Comparison of ENCODE assay signal across 8 mouse cellular contexts in genomic region chr1:135509145-135510084, GRCm38 (mm10).
DNase-seq lines count a peak whose midpoint lies in the region; ATAC-seq and TF ChIP-seq lines count a peak whose summit lies in the region.

No protein-coding gene starts in this region.

- no peak overlapping the region for H3K27ac ChIP-seq in lung, postnatal 0 days (ENCODE audit: low read length)
- peak overlapping the region; percentile 78; the same call in 1 of the 2 replicates for H3K27ac ChIP-seq in forebrain, embryonic 15.5 days (replicated peaks)
- H3K27ac ChIP-seq in limb, embryonic 15.5 days = no peak overlapping the region
- no peak overlapping the region for H3K27ac ChIP-seq in stomach, embryonic 14.5 days (ENCODE audit: low read length)

- ATAC-seq in lung, postnatal 0 days = no peak
- no peak; the same call in 1 of the 2 replicates for ATAC-seq in forebrain, embryonic 15.5 days (replicated peaks)
- ATAC-seq in limb, embryonic 15.5 days (ENCODE audit: insufficient number of reproducible peaks, low FRiP score, low TSS enrichment, low read depth) = no peak
- no peak for ATAC-seq in stomach, embryonic 14.5 days (ENCODE audit: insufficient number of reproducible peaks, insufficient read depth, low FRiP score, low read depth)

- H3K27me3 ChIP-seq in lung, postnatal 0 days (replicated peaks; ENCODE audit: insufficient read depth, low read length) = no peaks in the 10 kb centered on the region
- no peaks in the 10 kb centered on the region for H3K27me3 ChIP-seq in forebrain, embryonic 15.5 days
- peaks cover 8% of the 10 kb centered on the region; the same call in 1 of the 2 replicates for H3K27me3 ChIP-seq in limb, embryonic 15.5 days
- H3K27me3 ChIP-seq in stomach, embryonic 14.5 days (ENCODE audit: control insufficient read depth, insufficient read depth, low read length) = no peaks in the 10 kb centered on the region

- 0 out of 2 replicates have a peak overlapping the region, but pooled peaks have one; percentile 3 for H3K9ac ChIP-seq in lung, postnatal 0 days (replicated peaks; ENCODE audit: low read depth)
- peak overlapping the region; percentile 76 for H3K9ac ChIP-seq in forebrain, embryonic 15.5 days (replicated peaks)
- H3K9ac ChIP-seq in limb, embryonic 15.5 days = 0 out of 2 replicates have a peak overlapping the region, but pooled peaks have one; percentile 11
- H3K9ac ChIP-seq in stomach, embryonic 14.5 days (replicated peaks; ENCODE audit: low read depth, low read length) = peak overlapping the region; percentile 38; the same call in 1 of the 2 replicates

- peak overlapping the region; percentile 38 for H3K4me3 ChIP-seq in lung, postnatal 0 days (ENCODE audit: low read depth, low read length)
- peak overlapping the region; percentile 54 for H3K4me3 ChIP-seq in forebrain, embryonic 15.5 days
- H3K4me3 ChIP-seq in limb, embryonic 15.5 days = peak overlapping the region; percentile 43
- peak overlapping the region; percentile 45 for H3K4me3 ChIP-seq in stomach, embryonic 14.5 days (ENCODE audit: low read depth, low read length)

- no peaks in the 10 kb centered on the region; the same call in 1 of the 2 replicates for H3K4me1 ChIP-seq in lung, postnatal 0 days (ENCODE audit: insufficient read depth, low read depth, low read length)
- H3K4me1 ChIP-seq in forebrain, embryonic 15.5 days = peaks cover 57% of the 10 kb centered on the region
- H3K4me1 ChIP-seq in limb, embryonic 15.5 days = peaks cover 56% of the 10 kb centered on the region
- H3K4me1 ChIP-seq in stomach, embryonic 14.5 days (ENCODE audit: control insufficient read depth, insufficient read depth, low read length) = peaks cover 42% of the 10 kb centered on the region

- DNase-seq in lung, postnatal 0 days (ENCODE audit: low spot score) = no peak
- no peak for DNase-seq in lung, postnatal 36 days
- no peak for DNase-seq in urinary bladder, postnatal 25 days (ENCODE audit: low spot score)
- DNase-seq in kidney, postnatal 10 days = no peak
- DNase-seq in spleen, adult 12 weeks (ENCODE audit: low spot score) = no peak

- H3K9me3 ChIP-seq in lung, postnatal 0 days (ENCODE audit: low read length) = no peaks in the 10 kb centered on the region
- no peaks in the 10 kb centered on the region for H3K9me3 ChIP-seq in forebrain, embryonic 15.5 days
- H3K9me3 ChIP-seq in limb, embryonic 15.5 days = no peaks in the 10 kb centered on the region
- no peaks in the 10 kb centered on the region for H3K9me3 ChIP-seq in stomach, embryonic 14.5 days (ENCODE audit: control insufficient read depth, low read depth, low read length)

- TF ChIP-seq CTCF in lung, postnatal 0 days (IDR thresholded peaks at IDR 0.05) = no peak

- peak overlapping the region; percentile 68 for H3K4me2 ChIP-seq in lung, postnatal 0 days (replicated peaks; ENCODE audit: low read depth, low read length)
- H3K4me2 ChIP-seq in forebrain, embryonic 15.5 days (replicated peaks) = peak overlapping the region; percentile 90
- peak overlapping the region; percentile 78 for H3K4me2 ChIP-seq in limb, embryonic 15.5 days
- peak overlapping the region; percentile 75 for H3K4me2 ChIP-seq in stomach, embryonic 14.5 days (replicated peaks; ENCODE audit: low read depth, low read length)

- TF ChIP-seq EP300 in lung, postnatal 0 days (IDR thresholded peaks at IDR 0.05) = no peak

- WGBS in lung, postnatal 0 days = 34% methylated on average over 16 of the region's 16 CpGs
- WGBS in forebrain, embryonic 15.5 days = 13% methylated on average over 16 of the region's 16 CpGs
- 18% methylated on average over 16 of the region's 16 CpGs for WGBS in limb, embryonic 15.5 days
- WGBS in stomach, embryonic 14.5 days = 16% methylated on average over 16 of the region's 16 CpGs

- H3K36me3 ChIP-seq in lung, postnatal 0 days (ENCODE audit: insufficient read depth, low read length) = no peaks in the 10 kb centered on the region
- H3K36me3 ChIP-seq in forebrain, embryonic 15.5 days = no peaks in the 10 kb centered on the region
- H3K36me3 ChIP-seq in limb, embryonic 15.5 days = no peaks in the 10 kb centered on the region
- H3K36me3 ChIP-seq in stomach, embryonic 14.5 days (ENCODE audit: control insufficient read depth, insufficient read depth, low read length) = no peaks in the 10 kb centered on the region; the same call in 1 of the 2 replicates

Comparison
In these comparisons a context has a peak if more than half of its experiments do, and no peak if none do; other contexts are left out.
1. H3K9ac ChIP-seq: peak in every context shown above with its lines; median percentile 76 in forebrain, embryonic 15.5 days; 38 in stomach, embryonic 14.5 days; 11 in limb, embryonic 15.5 days; 3 in lung, postnatal 0 days.